Mouse (Mus musculus): ENCODE measurements at regions not wholly inside any gene's neighbourhood (a gene's known extent, or its start where the extent isn't known, plus 50 kb on each side); places are given as distances from the start of the nearest gene placed in this dataset.

DNA sequence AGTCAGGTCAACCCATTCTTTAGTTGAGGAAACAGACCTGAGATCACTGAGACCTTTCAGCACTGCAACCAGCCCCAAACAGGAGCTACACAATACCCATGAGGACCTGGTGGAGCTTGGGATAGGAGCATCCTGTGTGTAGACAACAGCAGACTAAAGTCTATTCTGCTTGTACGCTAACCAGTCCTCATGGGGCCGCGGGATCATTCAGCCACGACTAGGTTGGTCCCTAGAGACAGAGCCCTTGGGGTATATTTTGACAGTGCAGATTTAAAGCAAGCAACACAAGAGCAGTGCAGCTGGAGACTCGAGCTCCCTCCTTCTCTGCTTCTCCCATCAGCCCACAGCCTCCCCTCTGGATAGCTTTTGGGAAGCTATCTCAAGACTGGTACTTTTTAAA is 51.7 kb upstream of the Ankrd34c start:
- DNase-seq (ENCODE audit: low spot score): peak; percentile 4

DNA sequence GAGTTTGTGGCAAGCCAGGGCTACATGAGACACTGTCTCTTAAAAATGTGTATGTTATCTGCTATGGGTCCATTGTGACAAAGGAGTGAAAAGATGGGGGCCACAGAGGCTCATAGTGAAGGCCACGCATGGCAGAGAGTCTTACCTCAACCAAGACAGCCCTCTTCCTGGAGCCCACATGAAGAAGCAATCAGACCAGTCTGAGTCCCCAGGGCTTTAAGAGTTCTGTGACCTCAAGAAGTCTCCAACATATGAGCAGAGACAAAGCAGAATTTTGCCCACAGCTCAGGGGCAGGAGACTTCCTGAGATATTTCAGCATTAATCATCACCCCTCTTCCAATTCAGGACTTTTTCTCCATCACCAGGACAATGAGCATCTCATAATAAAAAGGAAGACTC is 50.4 kb upstream of the Ankrd34c start:
- no peak for DNase-seq (ENCODE audit: low spot score)
